Mouse (Mus musculus) monocyte, adult 5-6 weeks (primary cell): ENCODE measurements around the gene Foxa1. TPM values are rescaled to one million over a fixed set of nuclear protein-coding genes. Genes with fewer than 3 reads are reported as not detected.

Source experiments
- ATAC-seq: fragments of 153-309, 156-312 bp; replicated peaks from 2 replicates; pipeline ENCODE4 v1.8.0; 2017; ENCODE audit warnings: mild to moderate bottlenecking; ENCODE audit not compliant: low TSS enrichment, insufficient number of reproducible peaks, severe bottlenecking, poor library complexity, low FRiP score
- total RNA-seq: library from RNA; stranded (forward); fragments of 200-1000, 200-491, 200-594 nt; gene quantifications from 3 replicates; pipeline ENCODE4 v1.2.3, GENCODE M21; 2017

Gene Foxa1
- total RNA-seq, 1 experiment from 2014 or later = not detected

DNA sequence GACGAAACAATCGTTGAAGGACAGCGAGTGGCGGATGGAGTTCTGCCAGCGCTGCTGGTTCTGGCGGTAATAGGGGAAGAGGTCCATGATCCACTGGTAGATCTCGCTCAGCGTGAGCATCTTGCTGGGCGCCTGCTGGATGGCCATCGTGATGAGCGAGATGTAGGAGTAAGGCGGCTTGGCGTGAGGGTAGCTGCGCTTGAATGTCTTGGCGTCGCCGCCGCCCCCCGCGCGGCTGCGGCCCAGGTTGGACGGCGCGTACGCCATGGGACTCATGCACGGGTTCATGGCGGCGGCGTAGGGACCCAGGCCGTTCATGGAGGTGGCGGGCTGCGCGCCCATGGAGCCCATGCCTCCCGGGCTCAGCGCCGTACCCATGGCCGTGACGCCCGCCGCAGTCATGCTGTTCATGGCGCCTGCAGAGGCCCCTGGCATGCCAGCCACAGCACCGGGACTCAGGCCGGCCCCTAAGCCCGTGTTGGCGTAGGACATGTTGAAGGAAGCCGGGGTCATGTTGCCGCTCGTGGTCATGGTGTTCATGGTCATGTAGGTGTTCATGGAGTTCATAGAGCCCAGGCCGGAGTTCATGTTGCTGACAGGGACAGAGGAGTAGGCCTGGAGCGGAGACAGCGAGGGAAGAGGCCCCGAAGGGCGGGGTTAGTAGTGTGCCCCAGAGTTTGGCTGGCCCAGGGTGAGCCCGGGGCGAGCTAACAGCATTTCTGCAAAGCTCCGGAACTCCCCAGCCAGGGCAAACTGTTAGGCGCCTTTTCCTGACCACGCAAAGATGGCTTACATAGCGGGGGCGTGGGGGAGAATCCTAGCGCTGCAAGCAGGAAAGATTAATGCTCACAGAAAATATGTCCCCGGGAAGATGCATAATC lies 3.7 kb downstream of the Foxa1 start:
- no peak for ATAC-seq

DNA sequence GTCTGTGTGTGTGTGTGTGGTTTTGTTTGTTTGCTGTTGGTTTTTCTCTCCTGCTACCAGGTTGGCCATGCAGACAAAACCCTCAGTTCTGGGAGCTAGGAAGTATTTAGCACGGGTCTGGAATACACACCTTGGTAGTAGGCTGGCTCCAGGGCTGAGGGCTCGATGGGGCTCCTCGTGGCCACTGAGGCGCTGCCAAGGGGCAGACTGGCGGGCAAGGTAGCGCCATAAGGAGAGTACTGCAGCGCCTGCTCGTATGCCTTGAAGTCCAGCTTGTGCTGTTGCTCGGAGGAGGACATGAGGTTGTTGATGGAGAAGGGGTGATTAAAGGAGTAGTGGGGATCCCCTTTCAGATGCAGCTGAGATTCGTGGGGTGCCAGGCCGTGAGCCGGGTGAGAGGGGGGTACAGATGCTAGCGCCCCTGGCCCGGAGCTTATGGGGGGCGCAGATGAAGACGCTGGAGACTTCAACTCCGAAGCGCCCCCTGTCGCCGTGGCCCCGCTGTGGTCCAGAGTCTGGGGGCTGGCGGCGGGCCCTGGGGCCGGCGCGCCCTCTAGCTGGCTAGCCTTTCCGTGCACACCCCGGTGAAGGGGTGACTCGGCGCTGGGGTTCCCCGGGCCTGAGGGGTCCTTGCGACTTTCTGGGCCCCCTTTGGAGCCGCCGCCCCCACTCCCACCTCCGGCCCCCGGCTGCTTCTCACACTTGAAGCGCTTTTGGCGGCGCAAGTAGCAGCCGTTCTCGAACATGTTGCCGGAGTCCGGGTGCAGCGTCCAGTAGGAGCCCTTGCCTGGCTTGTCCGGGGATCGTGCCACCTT lies 4.6 kb downstream of the Foxa1 start:
- no peak for ATAC-seq

GRCm38 (mm10) chr12:57541118-57541517 lies 5.6 kb downstream of the Foxa1 start:
- ATAC-seq = no peak

DNA sequence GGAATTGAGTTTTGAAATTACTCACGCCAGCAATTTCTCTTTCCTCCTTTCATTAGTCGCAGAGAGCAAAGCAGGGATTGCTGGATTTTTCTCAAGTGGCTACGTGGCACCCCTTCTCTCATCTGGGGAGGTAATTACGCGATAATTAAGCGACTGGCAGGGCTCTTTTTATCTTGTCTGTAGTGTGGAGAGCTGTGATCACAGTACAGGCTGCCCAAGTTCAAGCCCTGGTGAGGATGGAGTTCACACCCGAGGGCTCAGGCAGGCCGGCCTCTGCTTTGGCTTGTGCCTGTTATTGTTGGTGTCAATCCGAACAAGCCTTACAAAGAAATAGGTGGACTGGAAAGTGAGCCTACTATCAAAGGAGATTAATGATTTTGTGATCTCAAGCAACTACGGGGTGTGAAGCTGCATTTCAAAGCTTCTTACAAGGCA lies 7.1 kb downstream of the Foxa1 start:
- ATAC-seq = no peak

- no peak for ATAC-seq
Measured at GRCm38 (mm10) chr12:57538588-57539550, 7.8 kb downstream of the Foxa1 start.

GRCm38 (mm10) chr12:57537791-57538587 lies 8.7 kb downstream of the Foxa1 start:
- no peak for ATAC-seq

GRCm38 (mm10) chr12:57536909-57537670 lies 9.6 kb downstream of the Foxa1 start:
- ATAC-seq = no peak

DNA sequence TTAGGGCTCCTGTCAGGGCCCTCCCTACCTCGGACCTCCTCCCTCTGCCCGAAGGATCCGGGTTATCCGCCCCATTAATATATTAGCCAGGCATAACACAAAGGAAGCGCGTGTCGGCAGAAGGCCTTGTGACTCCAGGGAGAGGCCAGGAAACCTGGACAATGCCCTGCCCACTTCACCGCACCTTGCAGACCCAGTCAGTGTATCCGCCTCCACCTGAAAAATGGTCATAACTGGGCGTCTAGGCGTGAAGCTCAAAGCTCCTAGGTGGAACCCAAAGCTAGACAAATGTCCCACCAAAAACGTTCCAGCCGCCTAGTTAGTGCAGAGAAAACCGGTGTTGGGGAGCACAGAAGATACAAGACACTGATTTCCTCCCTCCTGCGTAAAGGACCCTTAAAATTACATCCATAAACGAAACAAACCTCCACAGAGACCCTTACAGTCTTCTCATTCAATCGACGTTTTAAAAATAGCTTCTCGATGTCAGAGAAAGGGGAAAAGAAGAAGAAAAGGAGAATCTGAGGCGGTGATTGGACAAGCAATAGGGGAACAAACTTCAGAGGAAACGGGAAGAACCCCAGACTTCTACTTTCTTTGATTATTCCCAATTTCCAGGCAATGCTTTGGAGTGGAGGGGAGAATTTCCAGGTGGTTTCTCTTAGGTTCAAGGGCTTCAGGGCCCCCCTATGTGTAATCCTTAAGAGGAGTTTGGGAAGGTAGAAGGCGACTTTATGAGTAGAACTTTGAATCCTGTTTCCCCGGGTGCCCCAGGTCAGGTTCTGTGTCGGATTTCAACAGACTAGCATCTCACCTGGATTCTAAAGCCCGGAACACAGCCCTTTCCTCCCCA lies 10.4 kb downstream of the Foxa1 start:
- ATAC-seq = no peak

DNA sequence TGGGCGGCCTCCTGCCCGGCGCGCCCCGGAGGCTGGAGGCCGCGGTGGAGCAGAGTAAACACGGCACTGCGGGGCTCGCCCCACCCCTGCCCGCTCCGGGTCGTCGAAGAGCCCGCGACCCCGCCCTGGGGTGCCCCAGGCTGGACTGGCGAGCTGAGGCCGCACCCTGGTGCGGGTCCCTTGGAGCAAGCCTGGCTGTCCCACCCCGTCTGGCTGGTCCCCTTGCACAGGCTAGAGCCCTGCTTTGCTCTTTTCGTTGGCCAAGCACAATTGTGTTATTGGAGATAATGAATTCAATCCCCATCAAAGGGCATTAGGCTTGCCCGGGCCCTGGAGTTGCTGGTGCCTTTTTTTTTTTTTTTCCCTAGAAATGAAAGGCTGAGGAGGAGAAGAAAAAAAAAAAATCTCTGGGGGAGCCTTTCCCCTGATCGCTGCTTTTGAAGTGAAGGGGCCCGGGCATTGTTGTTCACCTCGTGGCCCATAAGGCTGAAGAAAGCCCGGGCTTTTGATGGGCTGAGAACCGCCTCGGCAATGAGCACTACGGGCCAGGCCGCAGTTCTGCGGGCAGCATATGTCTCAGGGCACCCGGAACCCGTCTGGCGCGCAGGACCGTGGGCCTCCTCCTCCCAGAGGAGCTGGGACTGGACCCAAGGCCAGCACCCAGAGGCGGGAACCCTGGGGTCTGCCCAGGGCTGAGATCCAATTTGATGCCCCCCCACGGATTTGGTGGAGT lies 11.7 kb downstream of the Foxa1 start:
- ATAC-seq = no peak

GRCm38 (mm10) chr12:57534517-57534878 lies 12.2 kb downstream of the Foxa1 start:
- no peak for ATAC-seq

DNA sequence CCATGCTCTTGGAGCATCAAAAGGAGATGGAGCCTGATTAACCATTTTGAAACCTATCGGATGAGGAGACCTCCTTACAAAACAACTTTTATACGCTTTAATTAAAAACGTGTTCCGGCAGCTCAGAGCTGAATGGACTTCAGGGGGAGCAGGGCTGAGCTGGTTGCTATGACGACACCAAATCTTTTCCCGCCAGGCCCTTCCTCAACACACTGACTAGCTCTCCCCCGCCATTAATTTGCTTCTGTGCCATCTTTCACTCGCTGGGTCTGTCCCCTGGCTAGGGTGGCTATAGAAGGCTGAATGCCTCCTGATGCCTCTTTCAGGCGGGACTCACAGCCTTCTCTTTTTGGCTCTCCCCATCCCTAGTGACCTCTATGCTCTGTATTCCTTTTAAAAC lies 16.2 kb downstream of the Foxa1 start:
- ATAC-seq = no peak

- ATAC-seq = no peak
Measured at GRCm38 (mm10) chr12:57528335-57528734, 18.4 kb downstream of the Foxa1 start.

DNA sequence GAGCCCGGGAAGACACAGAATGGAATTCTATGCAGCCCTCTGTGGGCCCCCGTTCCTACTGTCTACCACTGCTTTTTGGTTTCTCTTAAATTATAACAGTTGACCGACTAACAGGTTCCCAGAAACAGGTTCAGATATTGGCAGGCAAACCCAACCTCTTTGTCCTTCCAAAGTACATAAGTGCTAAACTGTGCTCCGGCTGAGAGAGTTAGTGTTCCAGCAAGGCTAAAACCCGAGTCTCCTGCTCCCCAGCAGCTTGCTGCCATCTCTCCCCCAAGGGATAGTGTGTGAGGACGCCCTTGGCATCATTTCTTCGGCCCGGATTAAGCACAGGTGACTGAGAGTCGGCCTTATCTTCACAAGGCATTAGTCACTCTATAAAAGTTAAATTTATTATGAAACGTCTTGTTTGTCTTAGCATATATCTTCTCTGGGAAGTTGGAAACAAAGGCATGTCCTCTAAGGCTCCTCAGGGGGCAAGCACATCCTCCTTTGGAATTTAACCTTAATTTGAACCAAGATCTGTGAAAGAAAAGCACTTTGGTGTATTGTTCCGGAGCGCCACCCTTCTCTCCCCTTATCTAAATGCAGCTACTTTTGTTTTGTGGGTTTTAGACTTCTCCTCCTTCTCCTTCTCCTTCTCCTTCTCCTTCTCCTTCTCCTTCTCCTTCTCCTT lies 30.9 kb downstream of the Foxa1 start:
- ATAC-seq = no peak

DNA sequence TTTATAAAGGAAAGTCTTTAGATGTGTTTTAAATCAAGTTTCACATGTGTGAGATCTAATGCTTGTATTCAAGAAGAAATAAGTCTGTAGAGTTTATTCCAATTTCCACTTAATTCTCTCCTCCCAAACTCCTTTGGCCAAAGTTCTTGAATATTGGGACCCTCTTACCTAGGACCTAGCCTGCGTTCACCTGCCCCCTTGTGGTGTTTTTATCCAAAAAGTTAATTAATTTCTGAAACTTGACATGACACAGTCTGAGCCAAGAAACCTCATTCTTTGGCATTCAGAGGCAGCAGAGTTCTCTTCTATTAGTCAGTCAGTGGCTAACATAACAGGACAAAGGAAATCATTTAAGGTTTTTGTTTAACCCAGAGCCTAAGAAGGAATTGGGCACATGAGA lies 32.2 kb downstream of the Foxa1 start:
- ATAC-seq = no peak

- ATAC-seq = no peak
Measured at GRCm38 (mm10) chr12:57511560-57511959, 35.2 kb downstream of the Foxa1 start.
